Mouse (Mus musculus) myocyte (in vitro differentiated cells): Measurements from ENCODE around the gene Tusc1. TPM values are rescaled to one million over a fixed set of nuclear protein-coding genes. Genes with fewer than 3 reads are reported as not detected.

Experiments
- H3K27me3 ChIP-seq: one replicate; pipeline ENCODE4 v1.6.1; 2011; ENCODE audit not compliant: control insufficient read depth, insufficient read depth, insufficient read length
- H3K36me3 ChIP-seq: one replicate; pipeline ENCODE4 v1.6.1; 2011; ENCODE audit not compliant: control insufficient read depth, insufficient read depth
- H3K4me2 ChIP-seq: one replicate; pipeline ENCODE4 v1.6.1; 2011; ENCODE audit warnings: low read depth, control low read depth
- H3K4me3 ChIP-seq: one replicate; pipeline ENCODE4 v1.5.1; 2011; ENCODE audit warnings: mild to moderate bottlenecking, control low read depth, moderate library complexity
- H3K79me2 ChIP-seq: one replicate; pipeline ENCODE4 v1.6.1; 2011; ENCODE audit not compliant: control insufficient read depth, insufficient read depth
- H3ac ChIP-seq: one replicate; pipeline ENCODE4 v1.6.1; 2011; ENCODE audit not compliant: control insufficient read depth, insufficient read length
- CEBPB ChIP-seq: IDR thresholded peaks from 2 replicates; pipeline ENCODE4 v1.6.1; 2011; ENCODE audit warnings: mild to moderate bottlenecking, moderate library complexity; ENCODE audit not compliant: poor library complexity, insufficient read depth, severe bottlenecking
- E2F4 ChIP-seq: IDR thresholded peaks from one replicate; pipeline ENCODE4 v1.6.1; 2011; ENCODE audit warnings: mild to moderate bottlenecking, control low read depth, moderate library complexity; ENCODE audit not compliant: insufficient read depth
- MAX ChIP-seq: IDR thresholded peaks from one replicate; pipeline ENCODE4 v1.6.1; 2011; ENCODE audit warnings: low read depth, mild to moderate bottlenecking, control low read depth
- MYOD1 ChIP-seq, 3 experiments: IDR thresholded peaks; one replicate each; pipeline ENCODE4 v1.6.1; 2011; ENCODE audit warnings: control low read depth in 2 of 3, low read depth in 2 of 3, mild to moderate bottlenecking in 2 of 3, moderate library complexity in 1 of 3; ENCODE audit not compliant: insufficient read length in 2 of 3, control insufficient read depth in 1 of 3
- MYOG ChIP-seq, 3 experiments: IDR thresholded peaks; one replicate each; pipeline ENCODE4 v1.6.1; 2011; ENCODE audit warnings: control low read depth in 2 of 3, low read depth in 2 of 3, mild to moderate bottlenecking in 2 of 3; ENCODE audit not compliant: insufficient read length in 2 of 3, control insufficient read depth in 1 of 3, insufficient read depth in 1 of 3
- POLR2A ChIP-seq: IDR thresholded peaks from one replicate; pipeline ENCODE4 v1.6.1; 2011; ENCODE audit warnings: low read depth, mild to moderate bottlenecking, control low read depth, moderate library complexity; ENCODE audit not compliant: insufficient read length
- POLR2AphosphoS2 ChIP-seq: IDR thresholded peaks from one replicate; pipeline ENCODE4 v1.6.1; 2011; ENCODE audit warnings: low read depth, control low read depth; ENCODE audit not compliant: insufficient read length
- REST ChIP-seq: IDR thresholded peaks from one replicate; pipeline ENCODE4 v1.6.1; 2011; ENCODE audit warnings: mild to moderate bottlenecking, control low read depth, moderate library complexity; ENCODE audit not compliant: insufficient read depth, insufficient read length
- SRF ChIP-seq: IDR thresholded peaks from one replicate; pipeline ENCODE4 v1.6.1; 2011; ENCODE audit warnings: low read depth; ENCODE audit not compliant: control insufficient read depth, insufficient read length
- TCF12 ChIP-seq: IDR thresholded peaks from one replicate; pipeline ENCODE4 v1.6.1; 2011; ENCODE audit warnings: mild to moderate bottlenecking, control low read depth; ENCODE audit not compliant: poor library complexity, insufficient read depth, severe bottlenecking
- TCF3 ChIP-seq: IDR thresholded peaks from one replicate; pipeline ENCODE4 v1.6.1; 2011; ENCODE audit warnings: low read depth, control low read depth; ENCODE audit not compliant: insufficient read length
- USF1 ChIP-seq: IDR thresholded peaks from one replicate; pipeline ENCODE4 v1.6.1; 2011; ENCODE audit warnings: low read depth, mild to moderate bottlenecking, control low read depth, moderate library complexity
- polyA plus RNA-seq: library from polyadenylated mRNA; unstranded; fragments of >200 nt; fragmentation: generic; extraction: Trizol; gene quantifications from one replicate; pipeline ENCODE4 v1.2.1, GENCODE M21; 2012; ENCODE audit warnings: missing spikeins

Tusc1 gene
- polyA plus RNA-seq, result 6.6 TPM

- Histone ChIP-seq H3K79me2 (no peaks in the 10 kb centered on the region), H3K4me2 (peak within 1 kb of the TSS; percentile 68), H3K36me3 (no peaks in the 10 kb centered on the region), H3ac (peak within 1 kb of the TSS; percentile 92), H3K4me3 (peak within 1 kb of the TSS; percentile 12), H3K27me3 (no peaks in the 10 kb centered on the region)
- TF ChIP-seq MYOG (IDR thresholded peaks at IDR 0.05; ENCODE audit: control insufficient read depth in 1 of 3, insufficient read depth in 1 of 3, insufficient read length in 2 of 3, low read depth in 2 of 3), result peak in 2 of 3 experiments; percentile 58 to 78
- TF ChIP-seq TCF3, result peak; percentile 20
- no peak for TF ChIP-seq TCF12
- peak in 2 of 3 experiments; percentile 53 to 80 for TF ChIP-seq MYOD1 (IDR thresholded peaks at IDR 0.05; ENCODE audit: control insufficient read depth in 1 of 3, insufficient read length in 2 of 3, low read depth in 2 of 3)
- peak; percentile 59 for TF ChIP-seq POLR2A
- TF ChIP-seq SRF, result no peak
- TF ChIP-seq POLR2AphosphoS2, result peak; percentile 23
Observed at GRCm38 (mm10) chr4:93335118-93336003, at the start of gene Tusc1. Gene Tusc1, minus strand, starts transcription at chr4:93335511.

- H3K4me2 ChIP-seq, result no peak overlapping the region
- H3K36me3 ChIP-seq, result no peaks in the 10 kb centered on the region
- no peak overlapping the region for H3K4me3 ChIP-seq
- H3K27me3 ChIP-seq, result no peaks in the 10 kb centered on the region
- H3ac ChIP-seq, result no peak overlapping the region
- no peak for TF ChIP-seq MYOG (IDR thresholded peaks at IDR 0.05; ENCODE audit: control insufficient read depth in 1 of 3, insufficient read depth in 1 of 3, insufficient read length in 2 of 3, low read depth in 2 of 3)
- TF ChIP-seq SRF, result no peak
- no peak for TF ChIP-seq REST
- TF ChIP-seq CEBPB, result no peak
- no peak for TF ChIP-seq POLR2AphosphoS2
- TF ChIP-seq E2F4, result no peak
- TF ChIP-seq TCF12, result no peak
- no peak for TF ChIP-seq TCF3
- TF ChIP-seq MYOD1 (IDR thresholded peaks at IDR 0.05; ENCODE audit: control insufficient read depth in 1 of 3, insufficient read length in 2 of 3, low read depth in 2 of 3), result no peak
- TF ChIP-seq POLR2A, result no peak
- no peak for TF ChIP-seq USF1
- TF ChIP-seq MAX, result no peak
- H3K79me2 ChIP-seq, result no peaks in the 10 kb centered on the region
Observed at GRCm38 (mm10) chr4:93352930-93353329, 17.6 kb upstream of the Tusc1 start.

GRCm38 (mm10) chr4:93344357-93344756 is 9.0 kb upstream of the Tusc1 start:
- Histone ChIP-seq H3K4me3 (no peak overlapping the region), H3ac (no peak overlapping the region), H3K79me2 (no peaks in the 10 kb centered on the region), H3K4me2 (no peak overlapping the region), H3K27me3 (no peaks in the 10 kb centered on the region), H3K36me3 (no peaks in the 10 kb centered on the region)
- TF ChIP-seq USF1 (no peak), MYOD1 (IDR thresholded peaks at IDR 0.05; ENCODE audit: control insufficient read depth in 1 of 3, insufficient read length in 2 of 3, low read depth in 2 of 3) (no peak), CEBPB (no peak), MYOG (IDR thresholded peaks at IDR 0.05; ENCODE audit: control insufficient read depth in 1 of 3, insufficient read depth in 1 of 3, insufficient read length in 2 of 3, low read depth in 2 of 3) (no peak), TCF12 (no peak), TCF3 (no peak), MAX (no peak), POLR2AphosphoS2 (no peak), SRF (no peak), REST (no peak), POLR2A (no peak), E2F4 (no peak)

- H3K79me2 ChIP-seq, result no peaks in the 10 kb centered on the region
Observed at GRCm38 (mm10) chr4:93341568-93341967, 6.3 kb upstream of the Tusc1 start.

More at GRCm38 (mm10) chr4:93341568-93341967, 6.3 kb upstream of the Tusc1 start:
- Histone ChIP-seq H3K36me3 (no peaks in the 10 kb centered on the region), H3K4me2 (no peak overlapping the region), H3K27me3 (no peaks in the 10 kb centered on the region), H3ac (no peak overlapping the region), H3K4me3 (no peak overlapping the region)
- TF ChIP-seq REST (no peak), POLR2A (no peak), CEBPB (no peak), USF1 (no peak), POLR2AphosphoS2 (no peak), E2F4 (no peak), MAX (no peak), SRF (no peak), TCF3 (no peak), TCF12 (no peak), MYOG (IDR thresholded peaks at IDR 0.05; ENCODE audit: control insufficient read depth in 1 of 3, insufficient read depth in 1 of 3, insufficient read length in 2 of 3, low read depth in 2 of 3) (no peak), MYOD1 (IDR thresholded peaks at IDR 0.05; ENCODE audit: control insufficient read depth in 1 of 3, insufficient read length in 2 of 3, low read depth in 2 of 3) (no peak)
